Mouse (Mus musculus) embryonic fibroblast, embryonic 13.5 days (primary cell): ENCODE measurements around the gene Dexi.

Experiments used
- CTCF ChIP-seq: IDR thresholded peaks from 2 replicates; pipeline ENCODE4 v1.5.1; 2011; ENCODE audit warnings: mild to moderate bottlenecking, control low read depth, low read length, moderate library complexity, borderline replicate concordance; ENCODE audit not compliant: insufficient read depth
- POLR2A ChIP-seq: IDR thresholded peaks from 2 replicates; pipeline ENCODE4 v1.6.1; 2011; ENCODE audit warnings: low read depth, mild to moderate bottlenecking, control low read depth, low read length, moderate library complexity

DNA sequence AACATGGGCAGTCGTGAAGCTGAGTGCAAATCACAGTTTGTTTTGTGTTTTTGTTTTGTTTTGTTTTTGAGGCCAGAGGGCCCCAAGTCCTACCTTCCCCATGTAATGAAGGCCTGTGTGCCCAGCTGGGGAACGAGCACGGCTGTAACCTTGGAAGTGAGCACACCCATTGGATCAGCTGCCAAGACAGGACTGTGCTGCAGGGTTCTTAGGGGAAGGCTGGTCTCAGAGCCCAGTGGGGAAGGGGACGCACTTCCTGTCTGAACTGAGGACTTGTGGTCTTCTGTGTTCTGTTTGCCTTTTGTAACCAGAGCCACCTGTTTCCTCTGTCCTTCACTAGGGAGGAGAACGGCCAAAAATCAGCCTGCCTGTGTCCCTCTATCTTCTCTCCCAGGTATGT lies 34.7 kb upstream of the Dexi start:
- TF ChIP-seq CTCF (no peak), POLR2A (no peak)
